Mouse (Mus musculus) kidney, postnatal 4 days (tissue): ENCODE measurements around the gene Als2.
A peak's percentile ranks its signal among the peaks of the same experiment; 100 is the strongest.

Experiments
- DNase-seq, 2 experiments: peaks; one replicate each; pipeline ENCODE4 v3.0.0; 2021; ENCODE audit warnings: mixed read lengths in 2 of 2

Als2 gene

DNA sequence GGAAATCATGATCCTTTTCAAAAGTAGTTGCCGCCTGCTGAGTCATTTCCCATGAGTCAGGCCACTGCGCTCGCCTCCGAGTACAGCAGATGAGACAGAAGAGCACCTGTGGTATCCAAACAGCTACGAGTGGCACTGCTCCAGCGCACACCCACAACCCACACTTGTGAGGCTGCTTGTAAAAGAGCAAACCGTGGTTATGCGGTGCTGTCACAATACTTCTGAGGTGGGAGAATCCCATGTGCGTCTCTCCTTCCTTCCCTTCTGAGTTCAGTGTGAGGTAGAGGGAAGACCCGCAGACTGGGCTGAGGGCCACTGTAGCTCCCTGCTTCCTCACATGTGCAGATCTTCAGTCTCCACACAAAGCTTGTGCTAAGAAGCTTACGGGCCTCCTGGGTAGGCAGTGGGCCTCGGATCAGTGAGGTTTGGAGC, 74.0 kb downstream of the Als2 start, which contains the start of gene Mpp4:
Gene Mpp4 (minus strand): TSS at position 360 of the 432 bp plus-strand sequence.
- DNase-seq: no peak

DNA sequence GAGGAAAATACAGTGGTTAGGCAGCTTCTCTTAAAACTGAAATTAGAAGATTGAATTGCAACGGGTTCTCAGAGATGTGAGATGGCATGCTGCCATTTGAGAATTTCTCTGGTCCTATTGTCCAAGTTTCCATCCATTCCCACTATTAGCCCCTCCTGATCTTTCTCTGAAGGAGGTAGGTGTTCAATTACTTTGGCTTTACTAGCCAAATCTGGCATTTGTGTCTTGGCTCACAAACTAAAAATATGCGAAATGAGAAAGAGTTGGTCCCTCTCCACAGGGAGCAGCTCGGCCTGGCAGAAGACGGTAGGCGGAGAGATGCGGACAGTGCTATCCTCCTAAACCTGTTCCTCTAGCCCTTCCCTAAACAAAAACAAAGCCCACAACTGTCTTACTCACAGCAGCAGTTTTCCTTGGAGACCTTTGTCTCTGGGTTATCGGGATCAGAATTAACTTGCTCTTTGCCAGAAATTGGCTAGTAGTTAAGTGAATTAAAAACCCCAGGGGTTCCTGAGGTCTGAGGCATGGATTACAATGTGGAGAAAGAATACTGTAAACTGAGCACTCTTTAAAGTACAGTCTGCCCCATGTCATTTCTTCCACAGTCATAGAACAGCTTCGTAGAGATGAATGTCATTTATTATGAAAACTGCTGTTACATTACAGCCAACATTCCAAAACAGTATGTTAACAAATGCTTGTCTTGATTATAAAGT, 74.6 kb downstream of the Als2 start:
- DNase-seq: no peak

DNA sequence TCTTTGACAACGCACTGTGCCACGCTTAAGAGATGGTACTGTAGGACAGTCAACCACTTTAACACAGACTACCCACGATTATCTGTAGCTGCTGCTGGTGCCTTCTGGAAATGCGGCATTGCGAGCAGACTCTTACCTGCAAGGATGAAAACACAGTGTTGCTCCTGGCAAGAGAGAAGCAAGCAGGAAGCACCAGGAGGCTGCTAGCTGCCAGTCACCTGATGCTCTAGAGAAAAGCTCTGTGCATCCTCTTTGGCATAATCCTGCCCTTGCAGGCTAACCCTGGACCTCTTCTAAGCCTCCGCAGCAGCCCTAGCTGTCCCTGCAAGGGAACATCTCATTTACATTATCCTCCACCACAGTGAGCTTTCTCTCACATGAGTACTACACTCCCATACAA, 75.6 kb downstream of the Als2 start:
- no peak for DNase-seq

DNA sequence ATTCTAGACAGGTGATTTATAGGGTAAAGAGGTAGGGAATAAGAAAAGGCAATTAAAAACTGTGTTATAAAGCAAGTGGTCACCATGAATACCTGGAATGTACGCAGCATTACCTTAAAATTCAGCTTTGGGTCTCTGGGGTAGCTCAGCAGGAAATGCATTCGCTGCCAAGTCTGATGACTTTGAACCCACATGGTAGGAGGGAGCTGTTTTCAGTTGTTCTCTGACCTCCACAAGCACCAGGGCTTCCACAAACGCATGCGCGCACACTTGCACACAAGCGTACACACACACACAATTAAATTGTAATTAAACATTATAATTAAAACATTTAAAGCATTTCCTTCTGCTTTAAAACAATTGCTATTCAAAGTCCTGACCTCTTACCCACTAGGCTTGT, 76.2 kb downstream of the Als2 start:
- DNase-seq: no peak

DNA sequence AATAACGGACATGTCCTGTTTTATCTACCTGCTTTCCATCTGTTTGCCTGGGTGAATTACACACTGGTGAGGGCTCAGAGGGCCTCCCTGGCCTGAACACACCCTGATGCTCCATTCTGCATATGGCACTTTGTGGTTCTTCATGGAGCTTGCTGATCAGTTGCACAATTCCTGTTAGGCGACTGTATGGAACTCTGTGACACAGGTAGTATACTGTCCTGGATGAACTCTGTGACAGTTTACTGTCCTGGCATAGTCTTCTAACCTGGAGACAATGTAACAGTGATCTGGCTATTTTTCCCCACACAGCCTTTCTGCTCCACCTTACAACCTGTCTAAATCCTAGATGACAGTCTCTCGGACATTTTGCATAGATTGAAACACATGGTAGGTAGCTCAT, 77.9 kb downstream of the Als2 start:
- DNase-seq: no peak

DNA sequence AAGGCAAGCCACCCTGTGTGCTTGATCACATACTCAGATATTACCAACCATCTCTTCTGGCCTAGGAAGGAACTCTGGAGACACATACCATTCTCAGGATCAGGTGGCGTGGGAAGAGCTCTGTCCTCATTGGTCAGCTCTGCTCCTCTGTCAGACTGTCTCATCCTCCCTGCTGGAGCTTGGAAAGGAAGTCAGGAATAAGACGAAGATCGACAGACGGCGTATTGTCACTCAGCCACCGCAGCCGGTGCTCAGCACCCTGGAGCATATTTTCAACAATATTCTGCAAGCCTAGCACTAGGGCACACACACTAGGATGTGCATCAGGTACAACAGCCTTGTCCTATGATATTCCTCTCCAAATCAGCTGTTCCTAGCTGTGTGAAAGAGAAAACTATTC, 78.5 kb downstream of the Als2 start:
- DNase-seq: no peak

DNA sequence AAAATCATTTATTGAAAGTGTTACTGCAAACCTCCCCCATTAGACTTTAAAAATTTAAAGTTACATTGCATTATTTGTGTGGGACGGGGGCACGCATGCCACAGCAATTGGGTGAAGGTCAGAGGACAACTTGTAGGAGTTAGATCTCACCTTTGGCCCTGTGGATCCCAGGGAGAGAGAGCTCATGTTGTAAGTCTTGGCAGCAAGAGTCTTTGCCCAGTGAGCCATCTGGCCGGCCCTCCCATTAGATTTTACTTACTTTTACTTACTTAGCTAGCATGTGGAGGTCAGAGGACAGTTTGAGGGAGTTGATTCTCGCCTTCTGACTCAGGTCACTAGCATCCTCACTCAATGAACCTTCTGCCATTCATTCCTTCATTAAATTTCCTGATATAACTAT, 79.2 kb downstream of the Als2 start:
- DNase-seq: no peak

DNA sequence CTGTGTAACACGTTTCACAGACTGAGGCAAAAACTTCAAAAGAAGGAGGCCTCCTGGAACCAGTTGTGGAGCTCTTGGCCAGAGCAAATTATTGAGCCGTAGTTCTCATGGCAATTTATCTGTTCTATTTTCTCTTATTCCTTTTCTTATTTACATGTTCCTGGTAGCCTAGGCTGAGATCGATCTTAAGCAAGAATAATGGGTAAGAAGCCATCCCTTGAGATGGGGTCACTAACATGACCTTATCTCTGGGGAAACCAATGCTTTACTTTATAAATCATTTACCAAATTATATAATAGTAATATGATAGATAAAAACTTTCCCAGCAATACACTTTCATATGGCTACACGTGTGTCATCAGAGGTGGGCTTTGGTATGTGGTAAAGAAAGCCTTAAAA, 84.7 kb downstream of the Als2 start:
- no peak for DNase-seq

DNA sequence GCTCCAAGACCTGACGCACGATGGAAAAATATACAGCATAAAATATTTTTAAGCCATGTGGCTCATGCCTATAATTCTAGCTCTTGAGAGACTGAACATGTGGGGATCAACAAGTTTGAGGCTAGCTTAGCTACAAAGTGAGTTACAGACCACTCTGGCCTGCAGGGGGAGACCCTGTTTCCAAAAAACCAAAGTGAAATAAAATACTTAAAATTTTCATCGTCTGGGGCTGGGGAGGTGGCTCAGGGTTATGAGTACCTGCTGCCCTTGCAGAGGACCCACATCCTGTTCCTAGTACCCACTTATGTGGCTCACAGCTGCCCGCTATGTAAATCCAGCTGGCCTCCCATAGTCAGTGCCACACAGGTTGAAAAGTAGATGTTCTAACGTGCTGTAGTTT, 86.5 kb downstream of the Als2 start:
- DNase-seq: no peak

DNA sequence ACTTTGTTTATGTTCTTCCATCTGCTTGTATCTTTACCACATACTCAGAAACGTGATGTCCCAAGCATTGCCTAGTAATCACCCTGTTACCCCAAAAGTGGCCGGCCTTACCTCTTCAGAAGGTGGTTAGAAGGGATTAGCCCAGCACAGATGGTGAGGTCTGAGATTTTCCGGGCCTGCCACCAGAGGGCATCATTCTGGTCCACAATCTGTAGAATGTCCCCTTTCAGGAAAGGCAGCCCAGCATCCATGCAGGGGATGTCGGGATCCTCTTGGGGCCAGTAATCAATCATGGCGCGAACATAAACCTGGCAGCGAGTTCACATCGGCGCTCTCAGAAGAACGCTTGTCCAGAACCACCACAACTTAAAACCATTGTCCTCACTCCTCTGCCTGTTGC, 92.5 kb downstream of the Als2 start:
- peak; percentile 54 to 61 for DNase-seq

DNA sequence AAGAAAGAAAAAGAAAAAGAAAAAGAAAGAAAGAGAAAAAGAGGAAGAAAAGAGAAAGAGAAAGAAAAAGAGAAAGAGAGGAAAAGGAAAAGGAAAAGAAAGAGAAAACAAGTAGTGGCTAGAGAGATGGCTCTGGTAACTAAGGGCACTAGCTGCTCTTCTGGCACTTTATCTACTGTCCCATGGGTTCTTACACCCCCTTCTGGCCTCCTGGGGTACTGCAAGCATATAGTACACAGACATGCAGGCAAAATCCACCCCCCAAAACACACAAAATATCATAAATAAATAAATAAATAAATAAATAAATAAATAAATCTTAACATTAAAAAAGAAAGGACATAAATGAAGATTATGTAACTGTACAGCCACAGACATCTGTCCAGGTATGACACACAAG, 94.2 kb downstream of the Als2 start:
- DNase-seq: peak; percentile 81 to 83

DNA sequence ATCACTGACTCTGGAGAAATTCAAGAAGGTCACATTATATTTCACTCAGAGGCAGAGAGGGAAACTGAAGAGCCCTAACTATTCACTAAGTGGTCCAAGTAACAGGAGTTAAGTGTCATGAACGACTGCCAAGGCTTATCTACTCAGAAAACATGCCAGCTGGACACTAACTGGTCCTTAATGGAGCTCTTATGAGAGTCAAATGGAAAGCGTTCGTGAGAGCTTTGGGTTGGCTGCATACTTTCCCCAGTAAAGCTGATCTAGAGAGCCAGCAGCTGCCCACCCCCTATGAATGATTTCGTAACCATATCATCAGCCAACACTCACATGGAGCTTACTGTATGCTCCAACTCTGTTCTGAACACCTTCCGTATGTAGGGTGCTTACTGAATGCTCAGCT, 102.6 kb downstream of the Als2 start:
- no peak for DNase-seq

DNA sequence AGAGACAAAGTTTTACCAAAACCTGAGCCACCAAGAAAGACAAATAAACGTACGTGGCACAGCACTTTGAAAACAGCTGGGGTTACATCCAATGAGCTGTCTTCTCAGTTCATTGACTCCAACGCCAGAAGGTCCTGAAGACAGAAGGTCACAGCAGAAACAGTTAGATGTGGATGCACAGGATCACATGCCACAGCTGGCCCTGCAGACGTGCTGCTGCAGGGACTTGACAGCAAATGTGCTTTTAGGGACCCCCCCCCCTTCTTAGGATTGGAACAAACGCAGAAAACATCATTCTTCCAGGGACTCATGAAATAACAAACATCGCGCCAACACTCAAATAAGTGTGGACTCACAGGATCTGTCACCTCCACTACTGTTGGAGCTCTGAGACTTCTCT, 108.2 kb downstream of the Als2 start:
- DNase-seq: no peak

DNA sequence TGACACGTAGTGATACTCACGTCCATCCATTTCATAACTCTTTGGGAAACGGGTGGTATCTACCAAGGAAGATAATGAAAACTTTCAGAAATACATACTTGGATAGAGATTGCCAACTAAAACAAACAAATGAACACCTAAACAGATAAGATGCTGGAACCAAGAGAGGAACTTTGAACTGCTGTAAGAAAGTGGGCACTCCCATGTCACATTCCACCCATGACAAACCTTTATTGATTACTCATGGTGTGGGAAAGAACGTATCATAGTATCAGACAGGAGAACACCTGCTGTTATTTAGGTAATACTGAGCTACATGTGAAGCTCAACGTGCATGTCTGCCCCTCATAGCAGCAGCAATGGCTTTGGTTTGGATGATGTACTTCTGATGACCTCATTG, 111.5 kb downstream of the Als2 start:
- DNase-seq: no peak

DNA sequence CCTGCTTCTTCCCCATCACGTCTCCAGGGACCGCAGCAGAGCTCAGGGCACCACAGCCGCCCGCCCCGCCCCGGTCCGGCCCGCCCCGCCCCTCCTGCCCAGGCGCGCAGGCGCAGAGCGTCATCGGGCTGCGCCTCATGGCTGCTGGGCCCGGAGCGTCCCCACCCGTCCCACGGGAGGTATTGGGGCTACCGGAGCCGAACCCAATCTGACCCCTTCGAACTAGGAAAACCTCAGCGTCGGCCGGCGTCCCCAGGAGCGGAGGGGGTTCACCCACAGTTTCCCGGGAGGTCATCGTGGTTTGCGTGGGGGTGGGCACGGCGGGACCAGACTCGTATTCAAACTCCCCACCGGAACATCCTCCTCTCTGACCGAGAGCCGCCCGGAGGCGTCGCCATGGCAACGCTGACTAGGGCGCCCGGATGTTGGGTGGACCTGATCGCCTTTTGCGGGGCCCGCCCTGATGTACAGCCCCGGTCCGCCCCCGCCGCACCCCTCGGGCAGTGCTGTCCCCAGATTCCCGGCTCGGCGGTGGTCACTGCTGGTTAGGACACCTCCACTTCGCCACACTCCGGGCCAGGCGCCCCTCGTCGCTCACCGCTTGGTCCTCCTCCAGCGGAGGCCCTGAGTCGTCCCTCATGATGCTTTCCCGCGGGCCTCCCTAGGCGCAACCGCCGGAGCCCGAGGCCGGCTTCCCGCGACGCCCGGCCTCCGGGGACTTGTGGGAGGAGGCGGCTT, 117.1 kb downstream of the Als2 start, which contains the start of gene Tmem237:
Gene Tmem237 (minus strand): TSS at position 689 of the 738 bp plus-strand sequence.
- peak; percentile 96 to 97 for DNase-seq
